Mouse (Mus musculus): ENCODE measurements at regions not wholly inside any gene's neighbourhood (a gene's known extent, or its start where the extent isn't known, plus 50 kb on each side); places are given as distances from the start of the nearest gene placed in this dataset.

DNA sequence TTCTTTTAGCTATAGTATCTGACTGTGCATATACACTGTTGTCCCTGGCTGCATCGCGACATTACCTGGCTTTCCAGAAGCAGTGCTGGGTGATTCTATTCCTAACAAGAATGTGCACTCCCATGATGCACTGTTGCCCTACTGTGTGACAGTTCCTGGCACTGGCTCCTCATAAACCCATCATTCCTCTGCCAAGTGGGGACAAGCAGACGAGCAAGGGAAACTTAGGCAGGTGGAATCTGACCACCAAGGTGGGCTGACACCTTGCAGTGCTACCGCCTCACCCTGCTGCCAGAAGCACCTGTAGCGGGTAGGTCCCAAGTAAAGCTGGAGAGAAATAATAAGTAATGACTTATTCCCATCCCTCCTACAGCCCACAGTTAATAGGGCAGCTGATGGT, 167.5 kb upstream of the Camk1g start:
- TF ChIP-seq CTCF (IDR thresholded peaks at IDR 0.05; ENCODE audit: control insufficient read depth, insufficient read depth, low read length), result no peak
- TF ChIP-seq POLR2A (IDR thresholded peaks at IDR 0.05; ENCODE audit: borderline replicate concordance, control insufficient read depth, low read depth, low read length), result no peak
